Mouse (Mus musculus): Measurements from ENCODE around the gene Bend5.

Gene Bend5
- long read RNA-seq, experiment 1, transcript Bend5-201 (6 exons, 1,826 nt) = major isoform, 6 of 13 reads
- long read RNA-seq, experiment 1, partial matches to known transcripts = 0 of 13 reads
- long read RNA-seq, experiment 1, other reads (novel, unspliced or antisense) = 3 of 13 reads
- long read RNA-seq, experiment 2, transcript Bend5-201 (6 exons, 1,826 nt) = major isoform, 6 of 14 reads
- long read RNA-seq, experiment 2, partial matches to known transcripts = 3 of 14 reads
- long read RNA-seq, experiment 2, other reads (novel, unspliced or antisense) = 1 of 14 reads

DNA sequence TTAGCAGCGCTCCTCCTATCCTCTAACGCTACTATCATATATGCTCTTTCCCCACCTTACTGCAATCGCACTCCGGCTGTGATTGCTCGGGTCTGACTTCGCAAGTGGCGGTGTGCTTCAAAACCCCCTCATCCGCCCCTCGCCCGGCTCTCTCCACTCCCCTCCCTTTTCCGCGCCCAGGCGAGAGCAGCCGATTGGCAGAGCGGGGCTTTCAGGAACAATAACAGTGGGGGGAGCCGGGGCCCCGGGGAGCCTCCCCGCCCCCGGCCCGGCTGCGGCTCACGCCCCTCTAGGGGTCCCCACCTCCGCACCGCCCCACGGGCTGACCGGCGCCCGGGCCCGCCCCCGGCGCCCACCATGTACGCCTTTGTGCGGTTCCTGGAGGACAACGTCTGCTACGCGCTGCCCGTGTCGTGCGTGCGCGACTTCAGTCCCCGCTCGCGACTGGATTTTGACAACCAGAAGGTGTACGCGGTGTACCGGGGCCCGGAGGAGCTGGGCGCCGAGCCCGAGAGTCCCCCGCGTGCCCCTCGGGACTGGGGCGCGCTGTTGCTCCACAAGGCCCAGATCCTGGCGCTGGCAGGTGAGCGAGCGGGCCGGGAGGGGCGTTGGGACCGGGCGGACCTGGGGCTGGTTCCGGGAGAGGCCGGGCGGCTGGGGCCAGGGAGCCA, at the start of gene Bend5:
TSS of gene Bend5 (plus strand) at position 189 of the 671 bp plus-strand sequence.
- intact Hi-C loops (cut with DNase I) = no loop called here

GRCm38 (mm10) chr4:111367771-111368170, 47.0 kb upstream of the Bend5 start:
- intact Hi-C loops (cut with DNase I) = no loop called here

- intact Hi-C loops (cut with DNase I) = no loop called here
Observed at GRCm38 (mm10) chr4:111377159-111377558, 37.6 kb upstream of the Bend5 start.

GRCm38 (mm10) chr4:111378071-111378470, 36.7 kb upstream of the Bend5 start:
- intact Hi-C loops (cut with DNase I) = no loop called here

DNA sequence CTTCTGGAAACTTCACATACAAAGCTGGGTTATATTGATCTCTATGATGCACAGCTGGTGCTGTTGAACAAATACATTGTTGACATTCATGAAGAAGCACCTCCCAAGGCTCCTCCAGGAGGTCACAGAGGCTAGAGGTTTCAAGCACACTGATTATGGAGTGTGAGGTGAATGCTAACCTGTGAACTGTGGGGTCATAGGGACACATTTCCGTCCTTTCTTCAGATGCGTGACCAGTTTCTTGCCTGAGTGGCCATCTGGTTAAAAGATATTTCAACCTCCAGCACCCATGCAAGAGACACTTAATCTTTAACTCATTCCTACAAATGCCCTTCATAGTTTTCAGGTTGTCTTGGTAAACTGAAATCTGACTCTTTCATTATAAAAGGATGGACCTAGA, 31.7 kb upstream of the Bend5 start:
- intact Hi-C loops (cut with DNase I) = no loop called here

GRCm38 (mm10) chr4:111390736-111391135, 24.1 kb upstream of the Bend5 start:
- intact Hi-C loops (cut with DNase I) = no loop called here

DNA sequence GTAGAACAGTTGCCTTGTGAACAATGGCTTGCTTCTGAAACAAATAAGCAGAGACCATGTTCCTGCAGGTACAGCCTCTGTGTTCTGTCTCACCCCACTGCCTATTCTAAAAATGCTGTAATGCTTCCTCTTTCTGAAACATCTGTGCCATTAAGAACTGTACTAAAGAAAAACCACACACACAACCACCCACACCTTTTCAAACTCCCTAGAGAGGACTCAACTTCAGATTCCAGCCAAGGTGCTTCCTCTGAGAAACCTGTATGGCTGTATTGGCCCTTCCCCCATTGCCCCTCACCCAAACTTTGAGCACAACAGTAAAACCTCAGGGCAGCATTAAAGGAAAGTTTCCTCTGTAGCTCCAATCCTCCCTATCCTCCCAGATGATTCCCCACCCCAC, 15.0 kb upstream of the Bend5 start:
- intact Hi-C loops (cut with DNase I) = no loop called here

DNA sequence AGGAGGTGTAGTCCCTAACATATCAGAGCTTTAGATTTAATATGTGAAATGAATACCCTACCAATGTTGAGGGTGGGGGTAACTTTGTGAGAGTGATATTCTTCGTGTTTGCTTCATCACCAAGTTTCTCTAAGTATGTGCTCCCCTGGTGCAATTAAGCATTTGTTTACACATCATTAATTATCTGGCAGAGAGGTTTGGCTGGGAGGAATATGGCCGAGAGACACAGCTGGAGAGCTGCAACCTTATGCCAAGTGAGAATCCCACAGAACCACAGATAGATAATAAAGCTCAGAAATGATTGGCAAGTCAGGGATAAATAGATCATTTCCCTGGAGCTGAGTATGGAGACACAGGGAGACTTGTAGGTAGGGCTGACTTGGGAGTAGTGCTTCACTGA, 14.1 kb upstream of the Bend5 start:
- intact Hi-C loops (cut with DNase I) = no loop called here

DNA sequence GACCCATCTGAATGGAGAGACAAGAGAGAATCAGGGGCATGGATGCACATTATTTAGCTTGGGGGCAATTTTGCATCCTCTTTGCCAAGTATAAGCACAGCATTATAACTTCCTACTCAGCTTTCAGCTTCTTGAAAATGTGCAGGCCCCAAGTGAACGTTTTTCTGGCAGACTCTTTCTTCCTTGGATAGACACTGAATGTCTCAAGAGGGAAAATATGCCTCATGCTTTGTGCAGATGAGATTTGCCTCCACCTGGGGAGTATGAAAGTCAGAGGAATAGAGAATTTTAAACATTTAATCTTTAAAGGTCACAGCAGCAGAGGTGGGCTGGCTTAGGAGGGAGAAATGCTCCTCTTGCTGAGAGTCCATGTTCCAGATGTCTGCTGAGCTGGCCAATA, 11.6 kb upstream of the Bend5 start:
- intact Hi-C loops (cut with DNase I) = no loop called here

GRCm38 (mm10) chr4:111410731-111411130, 4.1 kb upstream of the Bend5 start:
- intact Hi-C loops (cut with DNase I) = no loop called here

- intact Hi-C loops (cut with DNase I) = no loop called here
Observed at GRCm38 (mm10) chr4:111414399-111414798, 407 bp upstream of the Bend5 start.

DNA sequence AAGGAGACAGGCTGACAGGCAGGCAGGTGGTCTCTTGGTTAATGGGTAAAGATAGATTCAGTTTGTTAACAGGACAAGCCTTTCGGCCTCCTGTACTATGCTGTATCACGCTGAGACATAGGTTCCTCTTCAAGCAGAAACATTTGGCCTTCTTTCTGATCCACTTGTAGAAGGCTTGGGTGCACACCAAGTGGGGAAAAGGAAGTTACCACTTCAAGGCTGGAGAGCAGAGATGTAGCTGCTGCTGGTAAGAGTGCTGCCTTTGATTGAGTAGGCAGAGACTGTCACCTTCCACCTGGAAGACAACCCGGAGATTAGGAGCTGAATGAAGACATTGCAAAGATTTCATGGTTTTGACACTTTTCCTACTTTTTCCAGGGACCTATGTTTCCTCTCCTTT, 1.3 kb downstream of the Bend5 start:
- intact Hi-C loops (cut with DNase I) = no loop called here

- intact Hi-C loops (cut with DNase I) = no loop called here
Observed at GRCm38 (mm10) chr4:111416551-111416950, 1.7 kb downstream of the Bend5 start.

- intact Hi-C loops (cut with DNase I) = no loop called here
Observed at GRCm38 (mm10) chr4:111417716-111418115, 2.9 kb downstream of the Bend5 start.

DNA sequence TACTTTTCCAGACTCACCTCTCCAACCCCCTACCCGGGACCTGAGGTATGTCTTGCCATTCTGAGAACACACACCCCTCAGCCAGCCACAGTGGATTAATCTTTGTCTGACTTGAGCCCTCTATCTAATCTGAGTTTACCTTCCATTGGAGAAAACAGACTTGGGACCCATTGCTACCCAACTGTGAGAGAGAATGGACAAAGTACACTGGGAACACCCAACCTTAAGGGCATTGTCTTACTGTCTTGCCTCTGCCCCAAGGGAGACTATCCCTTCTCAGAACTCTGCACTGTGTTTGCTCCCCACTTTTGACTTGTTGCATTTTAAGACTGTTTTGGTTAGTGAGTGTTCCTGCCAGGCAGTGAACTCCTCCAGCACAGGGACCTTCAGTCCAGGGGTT, 4.7 kb downstream of the Bend5 start:
- intact Hi-C loops (cut with DNase I) = no loop called here

DNA sequence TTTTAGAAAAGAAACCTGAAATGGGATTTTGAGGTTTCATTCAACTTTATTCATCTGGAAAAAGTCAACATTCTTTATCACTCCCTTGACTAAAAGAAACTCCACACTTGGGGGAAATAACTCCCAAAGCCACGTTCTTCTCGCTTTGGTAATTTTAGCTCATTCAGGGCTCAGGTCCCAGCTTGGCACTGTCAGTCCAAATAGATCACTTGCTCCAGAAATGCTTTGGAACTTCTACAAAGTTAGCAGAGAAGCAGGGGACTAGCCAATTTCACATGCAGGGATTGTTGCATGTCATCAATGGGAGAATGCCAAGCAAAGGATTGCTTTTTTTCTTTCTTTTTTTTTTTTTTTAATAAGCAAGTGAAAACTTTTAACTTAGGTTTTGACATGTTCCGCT, 5.2 kb downstream of the Bend5 start:
- intact Hi-C loops (cut with DNase I) = no loop called here

DNA sequence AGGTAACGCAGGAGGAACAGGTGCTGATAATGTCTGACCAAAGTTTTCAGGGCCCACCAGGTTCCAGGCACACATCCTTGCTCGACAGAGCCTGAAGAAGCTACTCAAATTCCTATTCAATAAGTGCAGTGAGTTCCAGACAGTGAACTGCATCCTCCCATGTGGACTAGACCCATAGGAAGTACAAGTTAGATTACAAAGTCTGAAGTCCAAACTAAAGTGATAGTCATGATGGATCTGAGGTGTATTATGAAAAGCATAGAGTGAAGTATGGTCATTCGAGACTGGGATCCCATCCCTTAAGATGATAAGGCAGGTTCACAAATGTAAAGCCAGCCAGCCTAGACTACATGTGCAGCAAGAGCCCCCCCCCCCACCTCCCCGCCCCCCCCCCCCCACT, 6.1 kb downstream of the Bend5 start:
- intact Hi-C loops (cut with DNase I) = no loop called here

- intact Hi-C loops (cut with DNase I) = no loop called here
Observed at GRCm38 (mm10) chr4:111421785-111422184, 7.0 kb downstream of the Bend5 start.

DNA sequence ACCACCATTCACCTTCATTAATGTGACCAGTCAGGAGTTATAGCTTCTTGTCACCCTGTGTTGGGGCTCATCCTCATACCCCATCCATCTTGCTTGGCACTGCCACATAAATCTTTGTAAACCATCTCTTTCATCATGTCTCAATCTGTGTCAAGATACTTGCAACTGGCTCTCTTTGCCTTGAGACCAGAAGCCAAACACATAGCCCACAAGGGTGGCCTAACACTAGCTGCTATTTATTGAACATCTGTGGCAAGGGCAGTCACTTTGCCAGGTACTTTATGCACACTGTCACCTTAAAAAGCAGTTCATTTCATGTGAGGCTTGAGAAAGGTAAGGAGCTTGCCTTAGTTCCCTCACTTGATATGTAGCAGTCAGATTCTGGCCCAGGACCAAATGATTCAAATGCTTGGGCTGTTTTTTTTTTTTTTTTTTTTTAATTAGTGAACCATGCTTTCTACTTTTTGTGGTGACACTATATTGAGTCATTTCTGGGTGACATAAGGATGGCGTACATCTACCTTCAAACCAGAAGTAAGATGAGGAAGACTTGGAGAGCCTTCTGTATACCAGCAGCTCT, 9.7 kb downstream of the Bend5 start:
- intact Hi-C loops (cut with DNase I) = no loop called here

GRCm38 (mm10) chr4:111425170-111425569, 10.4 kb downstream of the Bend5 start:
- intact Hi-C loops (cut with DNase I) = no loop called here

DNA sequence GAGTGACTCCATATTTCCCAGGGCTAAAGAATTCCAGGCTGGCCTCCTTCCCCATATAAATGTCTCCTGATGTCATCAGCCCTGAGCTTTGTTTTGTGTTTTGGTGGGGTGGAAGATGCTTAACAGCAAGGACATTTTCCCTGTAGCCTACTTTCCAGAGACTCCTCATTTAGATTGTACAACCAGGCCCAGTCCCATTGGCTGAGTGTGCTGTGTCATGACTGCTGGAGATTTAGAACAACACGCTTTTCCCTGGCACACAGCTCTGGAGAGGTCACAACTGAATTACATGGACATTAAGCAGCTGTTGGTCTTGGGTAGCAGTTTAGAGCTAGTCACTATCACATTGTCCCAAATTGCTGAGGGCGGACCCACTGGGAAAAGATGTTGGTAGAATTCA, 16.4 kb downstream of the Bend5 start:
- intact Hi-C loops (cut with DNase I) = loop anchor here (5.0 kb wide), 1 partner anchor 61 kb away; no protein-coding TSS in a partner anchor

- intact Hi-C loops (cut with DNase I) = loop anchor here (5.0 kb wide), 1 partner anchor 60 kb away; no protein-coding TSS in a partner anchor
Observed at GRCm38 (mm10) chr4:111432013-111432412, 17.2 kb downstream of the Bend5 start.

DNA sequence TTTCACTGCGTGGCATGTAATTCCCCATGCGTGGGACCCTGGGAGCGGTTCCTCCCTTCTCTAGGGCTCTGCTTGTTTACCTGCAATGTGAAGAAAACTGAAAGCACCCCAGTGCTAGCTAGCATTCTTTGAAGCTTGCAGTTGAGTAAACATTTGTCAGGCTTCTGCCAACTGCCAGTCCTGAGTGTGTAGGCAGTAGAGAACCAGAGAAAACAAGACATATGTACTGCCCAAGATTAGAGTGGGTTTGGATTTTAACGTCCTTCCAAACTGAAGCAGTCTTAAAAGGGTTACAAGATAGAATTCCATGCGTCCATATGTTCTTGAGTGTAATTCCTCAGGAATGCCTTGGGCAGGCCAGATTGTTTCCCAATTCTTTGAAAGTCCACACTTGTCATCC, 17.6 kb downstream of the Bend5 start:
- intact Hi-C loops (cut with DNase I) = loop anchor here (5.0 kb wide), 1 partner anchor 60 kb away; no protein-coding TSS in a partner anchor

All from adrenal gland (tissue).